Mouse (Mus musculus) embryonic stem cell, embryonic (primary cell): ENCODE results near the gene Zfp819.

Experiments used
- CTCF ChIA-PET, 4 experiments: fragments of 300-600 bp in 2 of 4; fragments of 350-600 bp in 2 of 4; sonication (Branson Sonifier 250); formaldehyde crosslinking; loops; one replicate each; lab custom pipeline; 2022; ENCODE audit warnings: inconsistent platforms in 2 of 4; lab: Charles Lee
- POLR2A ChIA-PET, 4 experiments: fragments of 300-600 bp in 2 of 4; fragments of 350-600 bp in 2 of 4; sonication (Branson Sonifier 250); formaldehyde crosslinking; loops; one replicate each; lab custom pipeline; 2022; ENCODE audit warnings: antibody characterized with exemption in 4 of 4, inconsistent platforms in 1 of 4; lab: Charles Lee

Zfp819 gene

DNA sequence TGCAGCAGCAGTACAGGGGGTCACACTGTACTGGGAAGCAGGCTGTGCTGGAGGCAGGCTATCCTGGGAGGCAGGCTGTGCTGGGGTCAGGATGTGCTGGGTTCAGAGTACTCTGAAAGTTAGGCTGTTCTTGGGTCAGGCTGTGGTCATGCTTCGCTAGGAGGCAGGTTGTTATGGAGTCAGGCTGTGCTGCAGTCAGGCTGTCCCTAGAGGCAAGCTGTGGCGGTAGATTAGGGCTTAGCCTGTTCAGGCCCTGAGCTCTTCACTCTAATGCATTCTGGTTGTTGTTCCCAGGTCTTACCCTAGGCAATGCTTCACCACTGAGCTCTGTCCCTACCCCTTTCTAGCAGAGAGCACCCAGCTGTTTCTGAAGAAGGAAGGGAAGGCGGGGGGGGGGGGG lies 18.1 kb downstream of the Zfp819 start:
- POLR2A ChIA-PET, result interaction anchor here (0.6 to 3.0 kb wide), 14 partner anchors 10 to 312 kb away, joined by 3 to 27 read pairs (median 4); partner anchors contain the start of genes Zfp819 (in 2 of the 4) and Ceacam18 (in 1 of the 4)

DNA sequence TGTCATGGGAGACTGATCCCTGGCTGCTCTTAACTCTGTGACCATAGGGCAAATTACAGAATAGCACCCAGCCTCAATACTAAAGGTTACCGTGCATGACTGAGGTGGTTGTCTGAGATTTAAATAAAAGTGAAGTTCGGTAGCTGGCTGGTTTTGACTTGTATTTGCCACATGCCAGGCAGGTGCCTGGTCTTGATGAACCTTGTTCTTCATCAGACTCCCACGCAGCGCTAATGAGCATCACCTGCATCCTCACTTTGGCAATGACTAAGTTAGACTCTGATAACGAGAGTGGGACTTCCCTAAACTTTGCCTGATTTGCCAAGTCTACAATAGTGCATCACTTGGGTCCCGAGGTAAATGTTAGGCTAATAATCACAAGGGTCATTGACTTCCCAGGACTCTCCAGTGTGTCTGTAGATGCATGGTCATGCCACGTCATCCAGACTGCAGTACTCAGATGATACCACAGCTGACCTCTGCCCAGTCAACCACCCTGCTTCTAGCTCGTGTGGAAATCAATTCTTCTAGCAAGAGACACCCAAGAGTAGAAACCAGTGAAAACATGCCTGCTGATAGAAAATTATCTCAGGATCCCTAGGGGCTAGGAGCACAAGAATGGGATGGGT lies 18.9 kb downstream of the Zfp819 start:
- POLR2A ChIA-PET, result interaction anchor here in 3 of 4 experiments (0.5 to 3.0 kb wide), 5 partner anchors 9 to 19 kb away, joined by 3 to 26 read pairs (median 4); partner anchors contain the start of genes Zfp819 (in 2 of the 3) and Ceacam18 (in 1 of the 3)
- CTCF ChIA-PET, result interaction anchor here in 1 of 4 experiments (0.7 kb wide), 1 partner anchor 79 kb away, joined by 3 read pairs; no protein-coding TSS in a partner anchor

More for the DNA sequence above, 18.1 kb downstream of the Zfp819 start:
- CTCF ChIA-PET, result interaction anchor here in 2 of 4 experiments (0.6 to 1.0 kb wide), 2 partner anchors 13 to 227 kb away, joined by 3 to 4 read pairs; no protein-coding TSS in a partner anchor

DNA sequence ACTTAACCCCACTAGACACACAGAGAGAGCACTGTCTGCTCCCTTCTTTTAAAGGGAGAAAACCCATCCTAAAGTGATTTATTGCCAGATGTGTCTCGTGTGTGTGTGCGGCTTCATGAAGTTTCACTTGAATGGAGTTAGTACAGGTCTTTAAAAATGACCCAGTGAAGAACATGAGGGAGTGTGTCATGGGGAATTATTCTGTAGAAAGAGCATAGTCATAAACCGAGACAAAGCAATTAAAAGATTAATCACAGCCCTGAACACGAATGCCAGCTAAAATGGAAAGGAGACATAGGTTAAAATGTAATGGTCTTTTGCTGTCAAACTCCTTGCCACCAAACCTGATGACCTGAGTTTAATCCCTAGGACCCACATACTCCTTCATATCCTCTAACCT lies 27.0 kb downstream of the Zfp819 start:
- POLR2A ChIA-PET, result interaction anchor here in 1 of 4 experiments (0.6 to 1.3 kb wide), 6 partner anchors 9 to 40 kb away, joined by 3 to 5 read pairs (median 3); no protein-coding TSS in a partner anchor
- CTCF ChIA-PET, result interaction anchor here in 1 of 4 experiments (1.2 kb wide), 1 partner anchor 9 kb away, joined by 3 read pairs; no protein-coding TSS in a partner anchor

DNA sequence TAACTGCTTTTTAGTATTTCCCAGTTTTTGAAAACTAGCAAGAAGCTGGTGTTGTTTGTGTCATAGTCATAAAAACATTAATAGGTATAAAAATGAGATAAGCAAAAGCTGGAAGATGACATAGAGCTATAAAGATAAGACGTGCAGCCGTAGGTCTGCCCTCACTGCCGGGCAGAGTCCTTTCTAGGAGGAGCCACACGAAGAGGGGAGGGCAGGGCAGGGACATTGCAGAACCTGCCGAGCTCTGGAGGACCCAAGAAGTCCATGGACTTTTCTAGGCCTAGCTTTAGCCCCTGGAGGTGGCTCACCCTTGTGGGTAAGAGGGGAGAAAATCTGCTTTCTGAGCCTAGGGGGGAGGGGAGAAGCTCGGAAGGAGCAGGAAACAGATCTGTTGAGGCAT lies 27.5 kb downstream of the Zfp819 start, which contains the start of gene Ceacam18:
Gene Ceacam18, plus strand, starts transcription at position 208 of the 400 bp plus-strand sequence.
- POLR2A ChIA-PET, result interaction anchor here in 3 of 4 experiments (0.6 to 1.4 kb wide), 10 partner anchors 9 to 41 kb away, joined by 3 to 5 read pairs (median 3); no protein-coding TSS in a partner anchor
- CTCF ChIA-PET, result interaction anchor here in 1 of 4 experiments (1.2 kb wide), 1 partner anchor 10 kb away, joined by 3 read pairs; no protein-coding TSS in a partner anchor

DNA sequence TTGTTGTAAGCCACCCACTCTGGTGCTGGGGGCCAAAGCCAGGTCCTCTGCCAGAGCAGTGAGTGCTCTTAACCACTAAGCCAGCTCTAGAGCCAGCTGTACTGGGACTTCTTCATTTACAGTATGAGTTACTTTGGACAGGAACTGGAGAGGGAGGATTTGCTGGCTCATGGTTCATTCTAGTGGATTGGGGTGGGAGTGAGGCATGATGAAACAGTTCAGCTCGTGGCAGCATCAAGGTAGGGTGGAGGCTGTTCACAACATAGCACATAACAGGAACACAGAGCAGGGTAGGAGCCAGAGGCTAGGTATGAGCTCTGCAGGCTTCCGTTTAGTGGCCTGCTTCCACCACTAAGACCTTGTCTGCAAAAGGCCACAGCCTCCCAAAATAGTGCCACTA lies 29.2 kb downstream of the Zfp819 start:
- ChIA-PET POLR2A (interaction anchor here in 3 of 4 experiments (0.5 to 2.4 kb wide), 7 partner anchors 10 to 1061 kb away, joined by 3 to 11 read pairs (median 8); partner anchors contain the start of genes Ctu1 (in 1 of the 3) and Zfp819 (in 1 of the 3)), CTCF (no interaction called here)

DNA sequence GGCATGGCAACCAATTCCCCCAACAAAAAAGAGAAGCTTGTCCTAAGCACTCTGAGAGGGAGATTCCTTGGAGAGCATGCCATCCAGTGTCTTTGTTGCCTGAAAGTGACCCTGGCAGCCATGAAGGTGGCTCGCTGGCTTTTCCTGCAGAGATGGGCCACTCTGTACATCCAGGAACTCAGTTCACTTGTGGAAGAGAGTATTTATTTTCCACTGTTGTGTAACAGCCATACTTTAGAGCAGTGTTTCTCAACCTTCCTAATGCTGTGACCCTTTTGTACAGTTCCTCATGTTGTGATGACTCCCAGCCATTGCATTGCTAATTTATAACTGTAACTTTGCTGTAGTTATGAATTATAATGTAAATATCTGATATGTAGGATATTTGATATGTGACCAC lies 30.1 kb downstream of the Zfp819 start:
- ChIA-PET CTCF (no interaction called here), POLR2A (interaction anchor here in 3 of 4 experiments (0.6 to 2.4 kb wide), 6 partner anchors 9 to 860 kb away, joined by 3 to 11 read pairs (median 4); no protein-coding TSS in a partner anchor)

DNA sequence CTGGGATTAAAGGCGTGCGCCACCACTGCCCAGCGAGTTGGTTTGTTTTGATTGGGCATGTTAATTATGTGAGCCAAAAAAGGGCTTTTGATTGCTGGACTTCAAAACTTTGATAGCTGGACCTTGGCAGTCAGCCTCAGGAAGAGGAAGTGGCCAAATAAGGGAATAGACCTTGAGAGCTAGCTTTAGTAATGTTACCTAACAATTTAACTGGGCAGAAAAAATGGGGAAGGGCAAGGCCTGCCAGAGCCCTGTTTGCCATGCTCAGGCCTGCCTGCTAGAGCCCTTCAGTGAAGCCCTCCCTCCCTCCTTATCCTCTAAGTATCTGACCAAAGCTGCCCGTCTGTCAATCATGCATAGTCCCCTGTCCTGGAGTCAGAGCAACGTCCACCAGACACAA lies 35.6 kb downstream of the Zfp819 start:
- ChIA-PET CTCF (interaction anchor here in 2 of 4 experiments (0.6 to 2.0 kb wide), 3 partner anchors 9 to 11 kb away, joined by 3 to 8 read pairs (median 3); no protein-coding TSS in a partner anchor), POLR2A (interaction anchor here in 2 of 4 experiments (0.9 to 3.5 kb wide), 9 partner anchors 8 to 41 kb away, joined by 3 to 20 read pairs (median 5); partner anchors contain the start of genes Zfp819 (in 2 of the 2) and Ceacam18 (in 1 of the 2))

DNA sequence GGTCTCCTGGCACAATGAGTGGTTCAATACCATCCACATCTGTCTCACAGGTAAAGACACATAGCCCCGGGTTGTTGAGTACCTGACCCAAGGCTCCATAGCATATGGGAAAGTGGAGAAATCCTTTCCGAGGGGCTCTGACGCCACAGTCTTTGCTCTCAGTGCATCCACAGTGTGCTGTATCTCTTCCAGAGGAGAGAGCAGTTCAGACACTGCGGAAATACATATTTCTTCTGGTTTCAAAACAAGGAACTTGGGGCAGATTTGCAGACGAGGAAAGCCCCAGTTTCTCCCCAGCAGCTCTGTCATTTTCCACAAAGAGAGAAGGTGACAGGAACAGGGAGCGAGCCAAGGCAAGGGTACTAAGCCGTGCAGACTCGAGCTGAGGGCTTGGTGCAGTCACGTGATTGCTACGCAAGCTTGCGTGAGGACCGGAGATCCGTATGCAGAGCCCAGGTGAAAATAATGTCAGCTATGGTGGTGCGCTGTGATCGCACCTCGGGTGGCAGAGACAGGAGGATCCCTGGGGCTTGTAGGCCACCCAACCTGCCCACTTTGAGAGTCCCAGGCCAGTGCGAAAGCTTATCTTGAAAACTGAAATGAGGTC lies 36.2 kb downstream of the Zfp819 start:
- POLR2A ChIA-PET, result interaction anchor here in 2 of 4 experiments (0.9 to 3.5 kb wide), 10 partner anchors 9 to 63 kb away, joined by 3 to 20 read pairs (median 5); partner anchors contain the start of genes Zfp819 (in 2 of the 2), Ceacam18 (in 1 of the 2) and Zfp719 (in 1 of the 2)
- CTCF ChIA-PET, result interaction anchor here in 2 of 4 experiments (0.6 to 2.0 kb wide), 3 partner anchors 8 to 11 kb away, joined by 3 to 8 read pairs (median 3); no protein-coding TSS in a partner anchor

DNA sequence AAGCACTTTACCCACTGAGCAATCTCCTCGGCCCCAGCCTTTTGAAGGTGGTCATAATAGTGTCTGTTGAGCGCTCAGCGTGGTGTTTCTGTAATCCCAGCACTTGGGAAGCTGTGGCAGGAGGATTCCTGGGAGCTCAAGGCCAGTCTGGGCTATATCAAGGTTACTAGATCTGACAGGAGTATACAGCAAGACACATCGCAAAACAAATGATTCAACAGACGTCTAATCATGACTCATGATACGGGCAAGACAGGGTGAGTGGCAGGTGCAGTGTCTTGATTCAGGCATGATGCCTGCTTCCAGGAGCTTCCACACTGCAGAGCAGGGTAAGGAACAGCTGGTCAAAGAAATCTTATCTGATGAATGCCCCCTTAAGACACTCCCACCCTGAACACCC lies 45.7 kb downstream of the Zfp819 start:
- CTCF ChIA-PET, result interaction anchor here in 3 of 4 experiments (0.6 to 1.7 kb wide), 4 partner anchors 16 to 260 kb away, joined by 3 to 6 read pairs (median 5); partner anchors contain the start of gene Ctu1 (in 1 of the 3)

DNA sequence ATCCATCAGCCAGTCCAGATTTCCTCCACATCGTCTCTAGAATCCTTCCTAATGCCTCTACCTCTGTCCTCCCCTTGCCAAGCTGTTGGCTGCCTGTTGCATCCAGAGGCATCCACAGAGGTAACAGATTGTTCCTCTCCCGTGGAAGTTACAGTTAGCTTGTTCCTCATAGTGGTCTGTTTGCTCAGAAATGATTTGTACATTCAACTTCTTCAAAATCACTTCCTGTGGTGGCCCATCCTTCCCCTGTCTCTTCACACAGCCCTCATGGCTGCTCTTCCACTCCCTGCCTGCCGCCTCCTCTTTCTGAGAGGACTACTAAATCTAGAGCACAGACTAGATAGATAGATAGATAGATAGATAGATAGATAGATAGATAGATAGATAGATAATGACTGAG lies 47.5 kb downstream of the Zfp819 start:
- POLR2A ChIA-PET, result interaction anchor here in 3 of 4 experiments (0.6 to 2.4 kb wide), 8 partner anchors 9 to 591 kb away, joined by 3 to 9 read pairs (median 6); partner anchors contain the start of gene Ctu1 (in 1 of the 3)
- CTCF ChIA-PET, result interaction anchor here in 3 of 4 experiments (0.9 to 1.4 kb wide), 3 partner anchors 11 to 17 kb away, joined by 3 to 8 read pairs (median 3); partner anchors contain the start of gene Ctu1 (in 1 of the 3)

More for the DNA sequence above, 45.7 kb downstream of the Zfp819 start:
- POLR2A ChIA-PET, result interaction anchor here in 2 of 4 experiments (0.5 to 2.4 kb wide), 5 partner anchors 10 to 73 kb away, joined by 3 to 9 read pairs (median 5); partner anchors contain the start of gene Zfp719 (in 1 of the 2)

DNA sequence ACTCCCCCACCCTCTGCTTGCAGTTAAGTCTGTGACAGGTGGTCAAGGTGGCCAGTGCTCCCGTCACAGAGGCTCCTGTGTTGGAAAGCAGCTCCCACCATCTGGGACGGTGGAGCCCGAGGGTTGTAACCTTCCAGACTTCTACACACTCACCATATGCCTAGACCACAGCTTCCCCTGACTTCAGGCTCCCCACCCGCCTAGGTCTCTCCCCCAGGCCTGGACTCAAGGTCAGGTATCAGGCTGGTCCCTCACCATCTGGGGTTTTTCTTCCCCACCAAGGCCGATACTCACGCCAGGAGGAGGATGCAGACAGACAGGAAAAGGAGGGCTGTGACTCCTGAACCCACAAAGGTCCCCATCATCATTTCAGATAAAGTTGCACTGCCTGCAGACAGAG lies 49.3 kb downstream of the Zfp819 start:
- POLR2A ChIA-PET, result interaction anchor here in 3 of 4 experiments (0.6 to 1.8 kb wide), 4 partner anchors 10 to 209 kb away, joined by 3 to 9 read pairs (median 5); partner anchors contain the start of gene Ctu1 (in 1 of the 3)
- CTCF ChIA-PET, result interaction anchor here in 1 of 4 experiments (0.6 kb wide), 1 partner anchor 158 kb away, joined by 3 read pairs; no protein-coding TSS in a partner anchor

DNA sequence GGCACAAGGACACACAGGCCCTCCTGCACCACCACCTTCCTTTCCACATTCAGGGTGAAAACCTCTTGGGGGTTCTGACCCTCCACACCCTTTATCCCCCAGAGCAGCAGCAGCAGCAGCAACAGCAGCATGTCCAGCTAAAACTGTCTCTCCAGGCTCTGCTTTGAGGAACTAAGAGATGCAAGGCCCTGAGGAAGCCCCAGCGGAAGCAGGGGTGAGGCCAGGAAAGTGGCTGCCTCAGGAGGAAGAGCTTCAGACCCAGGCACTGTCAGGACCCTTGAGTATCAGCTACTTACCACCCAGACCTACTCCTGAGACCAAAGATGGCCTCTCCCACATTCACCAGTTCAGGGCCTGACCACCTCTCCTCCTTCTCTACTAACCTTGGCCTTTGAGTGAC lies 53.0 kb downstream of the Zfp819 start, which contains the start of gene Siglece:
Gene Siglece, minus strand, starts transcription at position 160 of the 400 bp plus-strand sequence.
- ChIA-PET CTCF (interaction anchor here in 2 of 4 experiments (1.0 to 1.6 kb wide), 2 partner anchors 9 to 12 kb away, joined by 4 to 5 read pairs; partner anchors contain the start of gene Ctu1 (in 1 of the 2)), POLR2A (interaction anchor here in 1 of 4 experiments (1.4 kb wide), 1 partner anchor 52 kb away, joined by 7 read pairs; the partner anchor contains the start of gene Zfp819)

DNA sequence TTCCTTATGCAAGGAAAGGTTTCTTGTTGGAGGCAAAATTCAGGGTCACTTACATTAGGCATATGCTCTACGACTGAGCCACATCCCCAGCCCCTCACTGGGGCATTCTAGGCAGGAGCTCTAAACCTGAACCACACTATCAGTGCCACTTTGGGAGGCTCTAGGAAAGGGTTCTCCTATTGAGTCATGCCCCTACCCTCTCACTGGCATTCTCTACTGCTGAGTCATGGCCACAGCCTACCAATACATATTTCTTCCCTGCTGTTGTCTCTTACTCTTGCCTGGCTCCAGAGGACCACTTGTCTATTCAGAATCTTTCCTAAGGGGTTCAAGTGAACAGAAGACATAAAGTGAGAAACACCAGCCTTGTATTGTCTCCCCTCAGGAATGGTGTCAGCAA lies 55.8 kb downstream of the Zfp819 start:
- CTCF ChIA-PET, result interaction anchor here in 1 of 4 experiments (0.6 kb wide), 1 partner anchor 316 kb away, joined by 4 read pairs; no protein-coding TSS in a partner anchor

DNA sequence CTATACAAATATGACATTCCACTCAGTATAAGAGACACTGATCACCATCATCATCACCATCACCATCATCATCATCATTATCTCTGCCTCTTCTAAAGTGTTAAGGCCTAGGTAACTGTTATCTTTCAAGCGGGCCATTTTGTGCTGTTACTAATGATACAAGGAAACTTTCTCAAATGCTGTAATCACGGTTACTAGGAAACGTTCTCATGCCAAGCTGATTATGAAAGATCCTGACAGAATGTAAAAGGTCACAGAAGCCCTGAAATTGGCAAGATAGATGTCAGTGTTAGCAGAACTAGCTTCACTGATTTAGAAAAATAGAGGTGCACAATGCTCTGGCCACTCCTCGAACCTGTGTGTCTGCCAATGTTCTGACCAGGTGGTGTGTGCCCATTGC lies 60.3 kb downstream of the Zfp819 start:
- CTCF ChIA-PET, result interaction anchor here in 1 of 4 experiments (0.6 kb wide), 1 partner anchor 363 kb away, joined by 3 read pairs; no protein-coding TSS in a partner anchor
- POLR2A ChIA-PET, result interaction anchor here in 1 of 4 experiments (1.0 kb wide), 1 partner anchor 9 kb away, joined by 3 read pairs; no protein-coding TSS in a partner anchor

More for the DNA sequence above, 55.8 kb downstream of the Zfp819 start:
- POLR2A ChIA-PET, result interaction anchor here in 1 of 4 experiments (0.6 kb wide), 1 partner anchor 583 kb away, joined by 3 read pairs; the partner anchor contains the start of genes 1700028J19Rik and 2410002F23Rik
